Mouse (Mus musculus): ENCODE data around the gene Smim20.

Gene Smim20

GRCm38 (mm10) chr5:53266931-53267853 is at the start of gene Smim20:
TSS of gene Smim20 (plus strand) at chr5:53267083.
- DNase-seq (ENCODE audit: low read depth) = peak; percentile 73

- no peak for DNase-seq (ENCODE audit: low read depth)
Measured at GRCm38 (mm10) chr5:53225434-53225833, 41.4 kb upstream of the Smim20 start.

GRCm38 (mm10) chr5:53230560-53230959 is 36.3 kb upstream of the Smim20 start:
- no peak for DNase-seq (ENCODE audit: low read depth)

GRCm38 (mm10) chr5:53235551-53235950 is 31.3 kb upstream of the Smim20 start:
- no peak for DNase-seq (ENCODE audit: low read depth)

GRCm38 (mm10) chr5:53236136-53236535 is 30.7 kb upstream of the Smim20 start:
- DNase-seq (ENCODE audit: low read depth) = peak; percentile 40

- no peak for DNase-seq (ENCODE audit: low read depth)
Measured at GRCm38 (mm10) chr5:53236749-53237148, 30.1 kb upstream of the Smim20 start.

- peak; percentile 9 for DNase-seq (ENCODE audit: low read depth)
Measured at GRCm38 (mm10) chr5:53238761-53239160, 28.1 kb upstream of the Smim20 start.

- no peak for DNase-seq (ENCODE audit: low read depth)
Measured at GRCm38 (mm10) chr5:53239189-53239588, 27.7 kb upstream of the Smim20 start.

GRCm38 (mm10) chr5:53239831-53240440 is 26.9 kb upstream of the Smim20 start:
- no peak for DNase-seq (ENCODE audit: low read depth)

- no peak for DNase-seq (ENCODE audit: low read depth)
Measured at GRCm38 (mm10) chr5:53241109-53241508, 25.8 kb upstream of the Smim20 start.

GRCm38 (mm10) chr5:53241963-53242362 is 24.9 kb upstream of the Smim20 start:
- DNase-seq (ENCODE audit: low read depth) = no peak

- DNase-seq (ENCODE audit: low read depth) = no peak
Measured at GRCm38 (mm10) chr5:53242865-53243499, 23.9 kb upstream of the Smim20 start.

- no peak for DNase-seq (ENCODE audit: low read depth)
Measured at GRCm38 (mm10) chr5:53243933-53244332, 22.9 kb upstream of the Smim20 start.

- no peak for DNase-seq (ENCODE audit: low read depth)
Measured at GRCm38 (mm10) chr5:53248499-53248898, 18.4 kb upstream of the Smim20 start.

- DNase-seq (ENCODE audit: low read depth) = no peak
Measured at GRCm38 (mm10) chr5:53249431-53250061, 17.3 kb upstream of the Smim20 start.

GRCm38 (mm10) chr5:53254154-53254553 is 12.7 kb upstream of the Smim20 start:
- DNase-seq (ENCODE audit: low read depth) = no peak

GRCm38 (mm10) chr5:53254821-53255220 is 12.1 kb upstream of the Smim20 start:
- DNase-seq (ENCODE audit: low read depth) = no peak

- no peak for DNase-seq (ENCODE audit: low read depth)
Measured at GRCm38 (mm10) chr5:53258038-53258786, 8.7 kb upstream of the Smim20 start.

GRCm38 (mm10) chr5:53259894-53260293 is 7.0 kb upstream of the Smim20 start:
- DNase-seq (ENCODE audit: low read depth) = no peak

GRCm38 (mm10) chr5:53261999-53262398 is 4.9 kb upstream of the Smim20 start:
- DNase-seq (ENCODE audit: low read depth) = no peak

- no peak for DNase-seq (ENCODE audit: low read depth)
Measured at GRCm38 (mm10) chr5:53264061-53264460, 2.8 kb upstream of the Smim20 start.

GRCm38 (mm10) chr5:53265740-53266139 is 1.1 kb upstream of the Smim20 start:
- DNase-seq (ENCODE audit: low read depth) = no peak
